Mouse (Mus musculus) bone marrow, adult 2 months (tissue): Measurements from ENCODE around the gene Slc24a3. TPM values are rescaled to one million over a fixed set of nuclear protein-coding genes. Genes with fewer than 3 reads are reported as not detected.

Source experiments
- H3K27ac ChIP-seq: fragments of 200-500 bp; 2 replicates; pipeline ENCODE4 v1.5.1; 2012; ENCODE audit warnings: low read depth, mild to moderate bottlenecking, control low read depth, inconsistent platforms, low read length; ENCODE audit not compliant: control insufficient read depth, poor library complexity, insufficient read depth
- H3K4me1 ChIP-seq: fragments of 200-500 bp; 2 replicates; pipeline ENCODE4 v1.6.1; 2011; ENCODE audit warnings: low read length; ENCODE audit not compliant: control insufficient read depth, insufficient read depth
- H3K4me3 ChIP-seq: fragments of 200-500 bp; replicated peaks from 2 replicates; pipeline ENCODE3; 2011; ENCODE audit warnings: mild to moderate bottlenecking, low read depth, low read length, control low read depth; ENCODE audit not compliant: control insufficient read depth
- CTCF ChIP-seq: fragments of 200-500 bp; IDR thresholded peaks from 2 replicates; pipeline ENCODE4 v1.5.1; 2011; ENCODE audit warnings: low read length, control low read depth; ENCODE audit not compliant: control insufficient read depth, insufficient read depth
- POLR2A ChIP-seq: fragments of 200-500 bp; IDR thresholded peaks from 2 replicates; pipeline ENCODE4 v1.6.1; 2011; ENCODE audit warnings: low read depth, mild to moderate bottlenecking, control low read depth, low read length, borderline replicate concordance; ENCODE audit not compliant: control insufficient read depth
- WGBS: fragments of 180-500 bp; shearing (Covaris S2); methylation state at CpG from one replicate; pipeline ENCODE4 v1.1.7; 2018; 5-methylcytosine and 5-hydroxymethylcytosine counted together
- polyA plus RNA-seq: library from polyadenylated mRNA; stranded (reverse); fragments of >200 nt; gene quantifications from 2 replicates; pipeline ENCODE4 v1.2.4, GENCODE M21; 2011; ENCODE audit warnings: low replicate concordance; ENCODE audit not compliant: missing spikeins, insufficient read depth, insufficient read length

The Slc24a3 gene
- polyA plus RNA-seq, 1 experiment: 3.2 TPM

GRCm38 (mm10) chr2:145670131-145670530 lies 502.6 kb downstream of the Slc24a3 start:
- TF ChIP-seq POLR2A: no peak
- no peak for TF ChIP-seq CTCF
- H3K27ac ChIP-seq: no peak overlapping the region
- H3K4me1 ChIP-seq: no peaks in the 10 kb centered on the region
- 68% methylated on average over 4 of the region's 4 CpGs for WGBS
- H3K4me3 ChIP-seq: no peak overlapping the region

- no peaks in the 10 kb centered on the region for H3K4me1 ChIP-seq
- 5% methylated on average over 22 of the region's 23 CpGs for WGBS
- no peak for TF ChIP-seq CTCF
- no peak for TF ChIP-seq POLR2A
- H3K27ac ChIP-seq: no peak overlapping the region
- H3K4me3 ChIP-seq: peak overlapping the region; percentile 50
Measured at GRCm38 (mm10) chr2:145674496-145675141, 507.1 kb downstream of the Slc24a3 start.

GRCm38 (mm10) chr2:145675142-145675755 lies 507.7 kb downstream of the Slc24a3 start, which contains the start of gene Rin2:
Gene Rin2 (plus strand): TSS chr2:145675215.
- Histone ChIP-seq H3K4me3 (peak within 1 kb of the TSS; percentile 50), H3K27ac (no peak within 1 kb of the TSS), H3K4me1 (no peaks in the 10 kb centered on the region)
- no peak for TF ChIP-seq CTCF
- TF ChIP-seq POLR2A: no peak
- WGBS: under 1% methylated on average over 33 of the region's 33 CpGs

GRCm38 (mm10) chr2:145675756-145676543 lies 508.4 kb downstream of the Slc24a3 start:
- no peaks in the 10 kb centered on the region for H3K4me1 ChIP-seq
- H3K4me3 ChIP-seq: peak overlapping the region; percentile 50
- H3K27ac ChIP-seq: no peak overlapping the region
- 21% methylated on average over 27 of the region's 27 CpGs for WGBS
- TF ChIP-seq POLR2A: no peak
- TF ChIP-seq CTCF: no peak

GRCm38 (mm10) chr2:145676544-145676925 lies 509.0 kb downstream of the Slc24a3 start:
- H3K4me1 ChIP-seq: no peaks in the 10 kb centered on the region
- no peak overlapping the region for H3K27ac ChIP-seq
- WGBS: 55% methylated on average over 3 of the region's 3 CpGs
- no peak for TF ChIP-seq POLR2A
- no peak for TF ChIP-seq CTCF
- no peak overlapping the region for H3K4me3 ChIP-seq

GRCm38 (mm10) chr2:145676936-145677335 lies 509.4 kb downstream of the Slc24a3 start:
- Histone ChIP-seq H3K4me3 (no peak overlapping the region), H3K4me1 (no peaks in the 10 kb centered on the region), H3K27ac (no peak overlapping the region)
- 77% methylated on average over 2 of the region's 2 CpGs for WGBS
- TF ChIP-seq CTCF (no peak), POLR2A (no peak)

GRCm38 (mm10) chr2:145680141-145680540 lies 512.6 kb downstream of the Slc24a3 start:
- Histone ChIP-seq H3K27ac (no peak overlapping the region), H3K4me1 (no peaks in the 10 kb centered on the region; the same call in 1 of the 2 replicates), H3K4me3 (no peak overlapping the region)
- WGBS: 88% methylated on average over 2 of the region's 2 CpGs
- TF ChIP-seq CTCF (no peak), POLR2A (no peak)

- WGBS: 82% methylated on average over 9 of the region's 9 CpGs
Measured at GRCm38 (mm10) chr2:145680762-145681161, 513.2 kb downstream of the Slc24a3 start.

More at GRCm38 (mm10) chr2:145680762-145681161, 513.2 kb downstream of the Slc24a3 start:
- Histone ChIP-seq H3K27ac (no peak overlapping the region), H3K4me3 (no peak overlapping the region), H3K4me1 (no peaks in the 10 kb centered on the region; the same call in 1 of the 2 replicates)
- TF ChIP-seq POLR2A: no peak
- no peak for TF ChIP-seq CTCF
